Mouse (Mus musculus) spleen, adult 2 months (tissue): ENCODE results near the gene Als2cr12.

ENCODE experiments used
- CTCF ChIP-seq: fragments of 200-500 bp; IDR thresholded peaks from 2 replicates; pipeline ENCODE4 v1.5.1; 2011; ENCODE audit warnings: mild to moderate bottlenecking, inconsistent platforms; ENCODE audit not compliant: insufficient read depth, insufficient read length, insufficient replicate concordance; ENCODE audit errors: extremely low read depth
- POLR2A ChIP-seq: fragments of 200-500 bp; IDR thresholded peaks from 2 replicates; pipeline ENCODE4 v1.6.1; 2011; ENCODE audit warnings: low read depth, low read length, inconsistent platforms

DNA sequence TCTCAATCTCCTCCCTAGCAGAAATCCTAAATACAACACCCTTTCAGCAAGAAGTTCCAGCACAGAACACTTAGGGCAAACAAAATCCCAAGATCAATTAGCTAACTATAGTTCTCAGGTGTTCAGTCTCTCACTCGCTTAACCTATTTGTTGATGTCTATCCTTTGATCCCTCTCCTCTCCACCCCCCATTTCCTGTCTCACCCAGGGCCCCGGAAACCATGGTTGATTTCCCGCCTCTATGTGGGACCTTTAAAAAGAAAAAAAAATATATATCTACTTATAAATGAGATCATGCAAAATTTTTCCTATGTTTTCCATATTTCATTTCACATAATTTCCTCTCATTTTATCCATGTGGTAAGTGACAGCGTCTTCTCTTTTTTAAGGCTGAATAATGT lies 25.2 kb upstream of the Als2cr12 start:
- TF ChIP-seq POLR2A (no peak), CTCF (no peak)
